Mouse (Mus musculus) B cell, adult 62 days (primary cell): ENCODE measurements around the gene Zkscan1. TPM values are rescaled to one million over a fixed set of nuclear protein-coding genes. Genes with fewer than 3 reads are reported as not detected.

Source experiments
- total RNA-seq: library from RNA; stranded (reverse); gene quantifications from 4 replicates; pipeline ENCODE4 v1.2.4, GENCODE M21; 2023

The Zkscan1 gene
- total RNA-seq, result 16.7 to 18.6 TPM (median 17.1 TPM) in 4 replicates

DNA sequence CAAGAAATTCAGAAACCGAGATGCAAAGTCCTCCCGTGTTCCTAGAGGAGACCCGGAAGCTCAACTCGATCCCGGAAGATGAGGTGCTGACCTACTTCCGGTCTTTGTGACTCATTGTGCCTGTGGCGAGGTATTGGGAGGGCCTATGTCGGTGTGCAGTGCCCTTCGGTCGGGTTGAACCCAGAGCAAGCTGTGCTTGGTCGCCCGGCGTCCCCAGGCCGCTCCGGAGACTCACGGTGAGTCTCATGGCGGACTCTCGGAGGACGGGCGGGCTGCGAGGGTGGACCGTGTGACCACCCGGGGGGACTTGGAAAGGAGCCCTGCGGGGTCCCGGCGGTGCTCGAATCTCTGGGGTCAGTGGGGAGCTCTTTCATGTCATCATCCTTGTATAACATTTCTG lies at the start of gene Zkscan1:
Zkscan1 (plus strand) TSS at position 89 of the 400 bp plus-strand sequence.

DNA sequence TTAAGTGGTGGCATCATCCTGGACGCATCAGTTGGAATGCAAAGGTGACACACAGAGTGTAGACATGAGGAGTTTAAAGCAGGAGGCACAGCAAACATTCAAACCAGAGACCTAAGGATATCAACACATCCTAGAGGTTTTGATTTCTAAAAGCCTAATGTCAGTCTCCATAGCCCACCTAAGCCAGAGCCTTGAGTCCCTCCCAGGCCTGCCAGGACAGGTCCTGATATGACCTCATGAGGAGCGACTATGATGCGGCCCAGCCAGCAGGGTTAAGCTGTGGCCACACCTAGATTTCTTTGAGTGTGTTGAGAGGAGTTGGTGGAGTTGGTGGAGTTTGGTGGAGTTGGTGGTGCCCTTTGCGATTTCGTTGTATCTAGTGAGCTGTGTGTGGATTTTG lies 32.0 kb upstream of the Zkscan1 start, which contains the start of gene Smok3c:
Smok3c (plus strand) TSS at position 301 of the 400 bp plus-strand sequence.

DNA sequence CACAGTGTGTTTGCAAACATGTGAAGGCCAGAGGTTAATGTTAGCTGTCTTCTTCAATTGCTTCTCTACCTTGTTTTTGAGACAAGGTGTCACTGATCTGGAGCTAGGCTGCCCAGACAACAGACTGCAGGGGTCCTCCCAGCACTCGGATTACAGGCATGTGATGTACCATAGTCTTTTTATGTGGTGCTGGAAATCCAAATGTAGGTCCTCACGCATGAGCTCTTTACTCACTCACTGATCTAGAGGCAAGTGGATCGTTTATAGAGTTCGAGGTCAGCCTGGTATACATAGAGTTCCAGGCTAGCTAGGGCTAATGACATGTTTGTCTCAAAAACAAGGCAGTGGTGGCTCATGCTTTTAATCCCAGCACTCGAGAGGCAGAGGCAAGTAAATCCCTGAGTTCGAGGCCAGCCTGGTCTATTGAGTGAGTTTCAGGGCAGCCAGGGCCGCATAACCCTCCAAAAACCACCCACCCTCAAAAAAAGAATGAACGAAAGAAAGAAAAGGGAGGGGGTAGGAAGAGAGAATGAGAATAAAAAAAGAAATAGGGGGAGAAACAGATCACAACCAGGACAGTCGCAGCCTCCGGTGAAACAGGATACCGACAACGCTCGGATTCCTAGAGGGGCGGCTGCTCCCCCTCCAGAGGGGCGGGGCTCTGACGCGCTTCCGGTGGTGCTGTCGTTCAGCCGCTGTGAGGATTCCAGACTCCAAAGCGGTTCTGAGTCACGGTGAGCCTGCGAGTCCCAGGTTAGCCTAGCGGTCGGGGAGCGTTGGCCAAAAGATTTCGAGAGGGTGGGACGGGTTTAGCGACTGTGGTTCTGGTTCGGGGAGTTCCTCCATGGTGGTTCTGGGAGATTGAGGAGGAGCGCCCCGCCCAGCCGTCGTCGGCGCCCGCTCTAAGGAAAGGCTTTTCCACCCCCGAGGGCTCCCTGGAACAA lies 31.6 kb downstream of the Zkscan1 start, which contains the start of gene Zscan21:
Zscan21 (plus strand) TSS at position 649 of the 944 bp plus-strand sequence.

DNA sequence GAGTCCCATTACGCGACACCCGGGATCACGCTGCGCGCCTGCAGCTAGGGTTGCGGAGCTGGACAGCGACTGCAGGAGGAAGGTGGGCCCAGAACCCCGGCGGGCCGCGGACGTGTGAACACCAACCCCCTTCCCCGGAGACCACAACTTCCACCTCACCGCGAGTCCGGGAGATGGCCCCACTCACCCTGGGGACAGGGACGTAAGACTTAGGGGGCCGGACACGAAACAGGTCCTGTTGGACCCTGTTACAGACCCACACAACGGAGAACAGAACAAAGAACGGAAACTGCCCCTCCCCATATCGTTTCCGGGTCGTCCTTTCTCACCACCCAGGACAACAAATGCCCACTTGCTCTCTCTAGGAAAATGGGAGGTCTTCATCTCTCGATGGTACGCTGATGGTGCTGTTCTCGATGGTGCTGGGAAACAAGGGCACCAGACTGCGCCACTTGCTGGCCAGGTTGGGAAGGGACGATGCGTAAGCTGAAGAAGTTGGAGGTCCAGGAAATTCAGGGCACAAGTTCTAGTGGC lies 70.6 kb downstream of the Zkscan1 start, which contains the start of gene Zfp113:
Zfp113 (minus strand) TSS at position 302 of the 534 bp plus-strand sequence.

Other genes with a start within 250 kb of the Zkscan1 start
- 0.45 to 3.5 TPM (median 2.1 TPM) in 4 replicates for gene Pilra, start 248.8 kb upstream of the Zkscan1 start, total RNA-seq
- 1.3 to 2.3 TPM (median 1.9 TPM) in 4 replicates for gene Pilrb1, start 227.0 kb upstream of the Zkscan1 start, total RNA-seq
- gene Pilrb2, start 213.3 kb upstream of the Zkscan1 start, total RNA-seq, result 0.81 to 2.7 TPM in 2 of 4 replicates, not detected in the others
- not detected in 4 replicates for gene Cyp3a13, start 163.5 kb upstream of the Zkscan1 start, total RNA-seq
- not detected in 4 replicates for gene Gjc3, start 122.0 kb upstream of the Zkscan1 start, total RNA-seq
- not detected in 4 replicates for gene Azgp1, start 103.6 kb upstream of the Zkscan1 start, total RNA-seq
- not detected in 4 replicates for gene Smok3a, start 63.8 kb upstream of the Zkscan1 start, total RNA-seq
- gene Smok3b, start 63.7 kb upstream of the Zkscan1 start, total RNA-seq, result not detected in 4 replicates
- not detected in 4 replicates for gene Smok3c, start 31.9 kb upstream of the Zkscan1 start, total RNA-seq
- 7.5 to 14.3 TPM (median 10.9 TPM) in 4 replicates for gene Zscan21, start 31.8 kb downstream of the Zkscan1 start, total RNA-seq
- gene Zfp113, start 70.7 kb downstream of the Zkscan1 start, total RNA-seq, result 8.3 to 11.6 TPM (median 9.5 TPM) in 4 replicates
- gene Cops6, start 76.0 kb downstream of the Zkscan1 start, total RNA-seq, result 48.8 to 54.2 TPM (median 50.0 TPM) in 4 replicates
- 33.4 to 38.4 TPM (median 35.6 TPM) in 4 replicates for gene Ap4m1, start 86.9 kb downstream of the Zkscan1 start, total RNA-seq
- gene Mcm7, start 87.3 kb downstream of the Zkscan1 start, total RNA-seq, result 50.1 to 67.0 TPM (median 54.9 TPM) in 4 replicates
- 27.6 to 29.1 TPM (median 28.3 TPM) in 4 replicates for gene Taf6, start 102.4 kb downstream of the Zkscan1 start, total RNA-seq
- 14.6 to 16.4 TPM (median 15.4 TPM) in 4 replicates for gene Cnpy4, start 102.4 kb downstream of the Zkscan1 start, total RNA-seq
- gene Mblac1, start 109.2 kb downstream of the Zkscan1 start, total RNA-seq, result 0.91 to 1.6 TPM (median 1.3 TPM) in 4 replicates
- gene Nxpe5, start 140.8 kb downstream of the Zkscan1 start, total RNA-seq, result not detected in 4 replicates
- gene Lamtor4, start 170.4 kb downstream of the Zkscan1 start, total RNA-seq, result 30.0 to 42.9 TPM (median 38.4 TPM) in 4 replicates
- gene BC037034, start 178.9 kb downstream of the Zkscan1 start, total RNA-seq, result 47.3 to 60.1 TPM (median 49.0 TPM) in 4 replicates
- not detected in 4 replicates for gene Gal3st4, start 187.8 kb downstream of the Zkscan1 start, total RNA-seq
- gene Gm43720, start 194.9 kb downstream of the Zkscan1 start, total RNA-seq, result not detected in 4 replicates
- gene Gpc2, start 194.9 kb downstream of the Zkscan1 start, total RNA-seq, result 2.0 to 3.0 TPM (median 2.0 TPM) in 4 replicates
- 0.12 TPM in 1 of 4 replicates, not detected in the others for gene Stag3, start 195.2 kb downstream of the Zkscan1 start, total RNA-seq